Mouse (Mus musculus) intestine, postnatal 0 days (tissue): ENCODE measurements at regions not wholly inside any gene's neighbourhood (a gene's known extent, or its start where the extent isn't known, plus 50 kb on each side); places are given as distances from the start of the nearest gene placed in this dataset.

Experiments used
- ATAC-seq: fragments of 200-750 bp; cut with Nextera tagmentation; 2 replicates; pipeline ENCODE4 v1.8.0; 2017; ENCODE audit warnings: mild to moderate bottlenecking, moderate TSS enrichment, moderate library complexity
- H3K27ac ChIP-seq: fragments of 300-500 bp; sonication (generic); 2 replicates; pipeline ENCODE4 v1.5.1; 2014; ENCODE audit warnings: mild to moderate bottlenecking, low read depth, low read length, moderate library complexity
- H3K27me3 ChIP-seq: fragments of 300-500 bp; sonication (generic); replicated peaks from 2 replicates; pipeline ENCODE4 v1.6.1; 2014; ENCODE audit warnings: low read length, mixed read lengths; ENCODE audit not compliant: control insufficient read depth, insufficient read depth
- H3K36me3 ChIP-seq: fragments of 300-500 bp; sonication (generic); 2 replicates; pipeline ENCODE4 v1.6.1; 2014; ENCODE audit warnings: mild to moderate bottlenecking, moderate library complexity; ENCODE audit not compliant: control insufficient read depth, insufficient read depth
- H3K4me1 ChIP-seq: fragments of 300-500 bp; sonication (generic); replicated peaks from 2 replicates; pipeline ENCODE4 v1.6.1; 2014; ENCODE audit warnings: antibody characterized with exemption, low read length, mixed read lengths; ENCODE audit not compliant: control insufficient read depth, insufficient read depth
- H3K4me2 ChIP-seq: fragments of 300-500 bp; sonication (generic); replicated peaks from 2 replicates; pipeline ENCODE4 v1.6.1; 2014; ENCODE audit warnings: low read depth, mild to moderate bottlenecking, moderate library complexity
- H3K4me3 ChIP-seq: fragments of 300-500 bp; sonication (generic); 2 replicates; pipeline ENCODE4 v1.5.1; 2014; ENCODE audit warnings: low read depth, low read length
- H3K9ac ChIP-seq: fragments of 300-500 bp; sonication (generic); 2 replicates; pipeline ENCODE4 v1.6.1; 2014; ENCODE audit warnings: mild to moderate bottlenecking, low read depth, low read length
- H3K9me3 ChIP-seq: fragments of 300-500 bp; sonication (generic); 2 replicates; pipeline ENCODE4 v1.6.1; 2016; ENCODE audit warnings: mixed run types; ENCODE audit not compliant: control insufficient read depth
- CTCF ChIP-seq: sonication (generic); IDR thresholded peaks from 2 replicates; pipeline ENCODE4 v1.5.1; 2016; ENCODE audit warnings: low read depth, mild to moderate bottlenecking, control low read depth, antibody characterized with exemption, moderate library complexity
- WGBS: fragments of 180-500 bp; shearing (Covaris S2); extraction: QIAGEN DNeasy Blood & Tissue Kit; methylation state at CpG from one replicate; pipeline ENCODE4 v1.1.7; 2014; 5-methylcytosine and 5-hydroxymethylcytosine counted together

- H3K9me3 ChIP-seq = no peaks in the 10 kb centered on the region
- H3K9ac ChIP-seq = no peak overlapping the region
- ATAC-seq = no peak
- no peak for TF ChIP-seq CTCF
- no peaks in the 10 kb centered on the region for H3K27me3 ChIP-seq
- no peaks in the 10 kb centered on the region for H3K4me1 ChIP-seq
- no peak overlapping the region for H3K4me2 ChIP-seq
- 80% methylated on average over 3 of the region's 3 CpGs for WGBS
- H3K36me3 ChIP-seq = no peaks in the 10 kb centered on the region
- no peak overlapping the region for H3K27ac ChIP-seq
- no peak overlapping the region for H3K4me3 ChIP-seq
Observed at GRCm38 (mm10) chr9:47423462-47423832, 106.5 kb upstream of the Cadm1 start.

DNA sequence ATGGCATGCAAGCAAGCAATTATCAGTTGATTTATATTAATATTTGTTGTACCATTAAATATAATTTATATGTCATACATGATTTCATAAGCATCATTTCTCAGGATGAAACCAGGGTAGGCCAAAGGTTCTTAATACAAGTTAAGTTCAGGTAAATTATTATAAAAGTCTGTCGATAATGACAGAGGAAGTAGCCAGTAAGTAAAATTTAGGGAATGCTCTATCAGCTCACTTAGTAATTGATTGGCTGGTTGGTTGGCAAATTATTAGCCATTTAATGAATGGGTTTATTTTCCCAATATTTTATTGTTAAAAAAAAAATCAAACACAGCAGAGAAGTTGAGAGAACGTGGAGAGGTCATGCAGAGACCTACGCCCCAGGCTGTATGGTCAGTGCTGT lies 105.8 kb upstream of the Cadm1 start:
- Histone ChIP-seq H3K9ac (no peak overlapping the region), H3K4me1 (no peaks in the 10 kb centered on the region), H3K36me3 (no peaks in the 10 kb centered on the region), H3K27ac (no peak overlapping the region), H3K9me3 (no peaks in the 10 kb centered on the region), H3K4me2 (no peak overlapping the region), H3K27me3 (no peaks in the 10 kb centered on the region), H3K4me3 (no peak overlapping the region)
- 81% methylated on average over 3 of the region's 3 CpGs for WGBS
- no peak for ATAC-seq
- TF ChIP-seq CTCF = no peak

GRCm38 (mm10) chr9:47426712-47427111 lies 103.3 kb upstream of the Cadm1 start:
- Histone ChIP-seq H3K9me3 (no peaks in the 10 kb centered on the region), H3K4me3 (no peak overlapping the region), H3K4me1 (no peaks in the 10 kb centered on the region), H3K4me2 (no peak overlapping the region), H3K27me3 (no peaks in the 10 kb centered on the region), H3K27ac (no peak overlapping the region), H3K9ac (no peak overlapping the region), H3K36me3 (no peaks in the 10 kb centered on the region)
- 84% methylated on average over 5 of the region's 5 CpGs for WGBS
- TF ChIP-seq CTCF = no peak
- ATAC-seq = no peak

- ATAC-seq = no peak
- Histone ChIP-seq H3K9me3 (no peaks in the 10 kb centered on the region), H3K4me1 (no peaks in the 10 kb centered on the region), H3K36me3 (no peaks in the 10 kb centered on the region), H3K4me3 (no peak overlapping the region), H3K4me2 (no peak overlapping the region), H3K27ac (no peak overlapping the region), H3K27me3 (no peaks in the 10 kb centered on the region), H3K9ac (no peak overlapping the region)
- WGBS = 38% methylated on average over 8 of the region's 8 CpGs
- TF ChIP-seq CTCF = no peak
Observed at GRCm38 (mm10) chr9:47428710-47429341, 101.1 kb upstream of the Cadm1 start.

DNA sequence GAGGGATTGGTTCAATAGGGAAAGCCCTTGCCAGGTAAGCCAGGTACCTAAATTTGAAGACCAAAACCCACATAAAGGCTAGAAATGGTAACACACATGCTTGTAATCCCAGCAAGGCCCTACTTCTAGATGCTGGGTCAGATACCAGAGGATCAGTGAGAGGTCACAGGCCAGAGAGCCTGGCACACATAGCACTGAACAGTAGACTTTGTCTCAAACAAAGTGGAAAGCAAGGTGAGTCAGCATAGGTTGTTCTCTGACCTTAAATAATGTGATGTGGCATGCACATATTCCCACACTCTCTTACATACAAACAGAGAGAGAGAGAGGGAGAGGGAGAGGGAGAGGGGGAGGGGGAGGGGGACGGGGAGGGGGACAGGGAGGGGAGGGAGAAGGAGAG lies 100.3 kb upstream of the Cadm1 start:
- H3K4me1 ChIP-seq = no peaks in the 10 kb centered on the region
- no peaks in the 10 kb centered on the region for H3K9me3 ChIP-seq
- no peak for ATAC-seq
- H3K36me3 ChIP-seq = no peaks in the 10 kb centered on the region
- H3K9ac ChIP-seq = no peak overlapping the region
- H3K4me3 ChIP-seq = no peak overlapping the region
- H3K27me3 ChIP-seq = no peaks in the 10 kb centered on the region
- no peak overlapping the region for H3K27ac ChIP-seq
- H3K4me2 ChIP-seq = no peak overlapping the region
- TF ChIP-seq CTCF = no peak
- no CpG with 5 or more reads among the region's 1 CpGs for WGBS

GRCm38 (mm10) chr9:47432715-47433114 lies 97.3 kb upstream of the Cadm1 start:
- Histone ChIP-seq H3K9me3 (no peaks in the 10 kb centered on the region), H3K36me3 (no peaks in the 10 kb centered on the region), H3K27me3 (no peaks in the 10 kb centered on the region), H3K4me2 (no peak overlapping the region), H3K4me3 (no peak overlapping the region), H3K4me1 (no peaks in the 10 kb centered on the region), H3K27ac (no peak overlapping the region), H3K9ac (no peak overlapping the region)
- WGBS = 80% methylated on average over 4 of the region's 4 CpGs
- TF ChIP-seq CTCF = no peak
- no peak for ATAC-seq

DNA sequence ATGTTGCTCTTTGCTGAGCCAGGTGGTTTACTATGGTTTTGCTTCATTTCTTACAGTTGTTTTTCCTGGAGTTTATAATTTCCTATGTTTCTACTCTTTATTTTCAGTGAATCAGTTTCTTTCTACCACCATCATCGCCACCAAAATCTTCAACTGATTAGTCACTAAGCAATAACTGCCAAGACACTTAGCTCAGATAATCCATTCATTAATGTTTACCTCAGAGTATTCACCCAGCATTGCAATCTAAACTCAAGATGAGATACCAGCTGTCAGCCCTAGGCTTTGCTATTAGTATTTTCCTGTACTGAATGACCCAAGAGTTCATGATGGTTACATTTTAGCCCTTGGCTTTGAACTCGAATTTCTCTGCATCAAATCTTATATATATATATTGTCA lies 96.8 kb upstream of the Cadm1 start:
- no peak for TF ChIP-seq CTCF
- ATAC-seq = no peak
- H3K4me1 ChIP-seq = no peaks in the 10 kb centered on the region
- no peaks in the 10 kb centered on the region for H3K9me3 ChIP-seq
- H3K27ac ChIP-seq = no peak overlapping the region
- H3K4me2 ChIP-seq = no peak overlapping the region
- whole genome bisulfite sequencing = 45% methylated on average over 2 of the region's 2 CpGs
- H3K4me3 ChIP-seq = no peak overlapping the region
- no peaks in the 10 kb centered on the region for H3K36me3 ChIP-seq
- H3K27me3 ChIP-seq = no peaks in the 10 kb centered on the region
- no peak overlapping the region for H3K9ac ChIP-seq
